Mouse (Mus musculus): Measurements from ENCODE around the gene Slc30a2.

DNA sequence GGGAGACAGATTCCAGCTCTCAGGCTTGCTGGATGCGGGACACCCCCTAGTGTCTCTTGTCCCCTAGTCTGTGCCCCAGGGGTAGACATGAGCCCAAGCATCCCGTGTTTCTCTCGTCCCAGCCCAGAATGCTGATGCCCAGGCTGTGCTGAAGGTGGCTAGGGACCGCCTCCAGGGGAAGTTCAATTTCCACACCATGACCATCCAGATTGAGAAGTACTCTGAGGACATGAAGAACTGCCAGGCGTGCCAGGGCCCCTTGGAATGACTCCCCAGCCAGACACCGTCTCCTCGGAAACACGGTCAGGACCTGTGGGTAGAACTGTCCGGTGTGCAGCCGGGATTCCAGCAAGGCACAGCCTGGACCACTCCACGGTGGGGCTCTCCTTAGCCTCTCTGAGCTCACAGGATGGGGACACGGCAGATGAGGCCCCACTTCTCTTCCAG, 9.3 kb downstream of the Slc30a2 start:
- TF ChIP-seq GATA1 (IDR thresholded peaks at IDR 0.05; ENCODE audit: borderline replicate concordance, low read length) (no peak), FLI1 (IDR thresholded peaks at IDR 0.05; ENCODE audit: low read length) (no peak)
